Mouse (Mus musculus) erythroblast, adult 5-6 weeks (primary cell): ENCODE data around the gene Setd3. TPM values are rescaled to one million over a fixed set of nuclear protein-coding genes. Genes with fewer than 3 reads are reported as not detected.

Experiments used
- ATAC-seq: replicated peaks from 2 replicates; pipeline ENCODE4 v1.8.0; 2016; ENCODE audit warnings: moderate number of reproducible peaks, mild to moderate bottlenecking, moderate TSS enrichment, inconsistent platforms; ENCODE audit not compliant: poor library complexity, low FRiP score, severe bottlenecking
- total RNA-seq, 2 experiments: library from RNA; stranded (forward) in 1 of 2; stranded (reverse) in 1 of 2; fragments of 150-400 nt in 1 of 2; fragments of 200-764, 138-1000 nt in 1 of 2; gene quantifications; 2 replicates each; pipeline versions ENCODE4 v1.2.3 to v1.2.4; 2015 to 2017; ENCODE audit warnings: low replicate concordance in 2 of 2

Gene Setd3
- total RNA-seq, 2 experiments from 2014 or later, result 19.4 to 51.3 TPM

GRCm38 (mm10) chr12:108206641-108207040 is 27.5 kb upstream of the Setd3 start:
- ATAC-seq, result peak; percentile 73

- ATAC-seq, result no peak
Observed at GRCm38 (mm10) chr12:108204978-108205377, 25.9 kb upstream of the Setd3 start.

GRCm38 (mm10) chr12:108203895-108204294 is 24.8 kb upstream of the Setd3 start:
- no peak for ATAC-seq

- ATAC-seq, result no peak
Observed at GRCm38 (mm10) chr12:108200094-108200493, 21.0 kb upstream of the Setd3 start.

GRCm38 (mm10) chr12:108198447-108198846 is 19.3 kb upstream of the Setd3 start:
- ATAC-seq, result no peak

- ATAC-seq, result no peak
Observed at GRCm38 (mm10) chr12:108195761-108196160, 16.6 kb upstream of the Setd3 start.

- no peak for ATAC-seq
Observed at GRCm38 (mm10) chr12:108193878-108194277, 14.8 kb upstream of the Setd3 start.

- no peak for ATAC-seq
Observed at GRCm38 (mm10) chr12:108187541-108188091, 8.5 kb upstream of the Setd3 start.

GRCm38 (mm10) chr12:108181716-108182115 is 2.6 kb upstream of the Setd3 start:
- no peak for ATAC-seq

- ATAC-seq, result peak; percentile 92
Observed at GRCm38 (mm10) chr12:108179321-108180266, 480 bp upstream of the Setd3 start, which contains the start of gene Ccnk. Gene Ccnk, plus strand, starts transcription at chr12:108179579.

GRCm38 (mm10) chr12:108178331-108179245 is 526 bp downstream of the Setd3 start:
- peak; percentile 39 for ATAC-seq

GRCm38 (mm10) chr12:108176366-108176765 is 2.7 kb downstream of the Setd3 start:
- ATAC-seq, result no peak

- ATAC-seq, result no peak
Observed at GRCm38 (mm10) chr12:108174606-108175505, 4.3 kb downstream of the Setd3 start.

GRCm38 (mm10) chr12:108172639-108173038 is 6.5 kb downstream of the Setd3 start:
- ATAC-seq, result no peak

- no peak for ATAC-seq
Observed at GRCm38 (mm10) chr12:108171336-108171735, 7.8 kb downstream of the Setd3 start.

- no peak for ATAC-seq
Observed at GRCm38 (mm10) chr12:108170467-108170866, 8.6 kb downstream of the Setd3 start.

- no peak for ATAC-seq
Observed at GRCm38 (mm10) chr12:108168909-108169308, 10.2 kb downstream of the Setd3 start.

GRCm38 (mm10) chr12:108163706-108164105 is 15.4 kb downstream of the Setd3 start:
- no peak for ATAC-seq

- ATAC-seq, result no peak
Observed at GRCm38 (mm10) chr12:108162036-108162435, 17.1 kb downstream of the Setd3 start.
